Mouse (Mus musculus) embryonic fibroblast, embryonic 13.5 days (primary cell): ENCODE data around the gene Rab12.

Experiments used
- CTCF ChIP-seq: IDR thresholded peaks from 2 replicates; pipeline ENCODE4 v1.5.1; 2011; ENCODE audit warnings: mild to moderate bottlenecking, control low read depth, low read length, moderate library complexity, borderline replicate concordance; ENCODE audit not compliant: insufficient read depth
- POLR2A ChIP-seq: IDR thresholded peaks from 2 replicates; pipeline ENCODE4 v1.6.1; 2011; ENCODE audit warnings: low read depth, mild to moderate bottlenecking, control low read depth, low read length, moderate library complexity

DNA sequence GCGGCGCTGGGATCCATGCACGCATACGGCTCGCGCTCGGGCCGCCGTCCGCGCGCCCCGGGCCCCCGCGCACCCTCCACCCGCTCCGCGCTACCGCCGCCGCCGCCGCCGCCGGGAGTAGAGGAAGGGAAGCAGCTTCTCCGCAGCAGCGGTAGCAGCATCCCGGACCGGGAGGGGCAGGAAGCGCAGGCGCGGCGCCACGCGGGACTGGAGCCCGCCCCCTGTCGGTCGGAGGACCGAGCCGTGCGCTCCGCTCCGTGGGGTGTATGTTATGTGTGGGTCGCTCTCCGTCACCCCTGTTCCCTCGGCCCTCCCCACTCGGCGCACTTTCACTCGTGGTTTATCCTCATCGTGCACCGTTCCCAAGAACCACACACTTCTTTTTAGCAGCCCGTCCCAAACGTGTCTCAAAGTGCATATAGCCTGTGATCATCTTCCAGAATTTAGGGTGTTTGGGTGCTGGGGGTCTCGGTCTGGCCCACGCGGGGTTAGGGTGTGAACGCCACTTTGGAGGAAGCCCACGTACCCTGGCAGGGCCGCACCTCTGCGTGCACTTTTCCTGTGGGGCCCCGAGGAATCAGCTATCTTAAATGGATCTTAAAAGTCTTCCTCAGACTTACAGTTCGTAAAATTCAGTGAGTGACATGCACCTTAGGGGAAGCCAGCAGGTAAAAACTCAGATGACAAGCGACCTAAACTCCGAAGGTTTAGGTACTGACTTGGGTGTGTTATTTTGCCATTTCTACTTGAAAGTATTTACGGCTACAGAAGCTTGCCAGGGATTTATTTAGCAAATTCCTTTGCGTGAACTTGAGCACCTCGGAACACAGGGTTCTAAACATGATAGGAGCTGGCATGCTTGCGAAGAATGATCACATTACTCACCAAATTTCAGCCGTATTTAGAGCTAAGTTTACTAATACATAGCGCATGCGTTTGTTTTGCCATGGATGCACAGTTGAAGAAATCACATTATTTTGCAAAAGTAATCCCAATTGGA, at the start of gene Rab12:
- TF ChIP-seq CTCF (peak; percentile 86), POLR2A (peak; percentile 34; the same call in 1 of the 2 replicates)
